Mouse (Mus musculus) limb, embryonic 12.5 days (tissue): ENCODE measurements around the gene Cbs. TPM values are rescaled to one million over a fixed set of nuclear protein-coding genes. Genes with fewer than 3 reads are reported as not detected.
A peak's percentile ranks its signal among the peaks of the same experiment; 100 is the strongest.

Experiments used
- ATAC-seq: fragments of 200-750 bp; cut with Nextera tagmentation; 2 replicates; pipeline ENCODE4 v1.8.0; 2017; ENCODE audit warnings: low read depth, moderate TSS enrichment; ENCODE audit not compliant: insufficient number of reproducible peaks, insufficient read depth, low FRiP score, low TSS enrichment
- H3K27ac ChIP-seq: fragments of 300-500 bp; sonication (generic); 2 replicates; pipeline ENCODE4 v1.5.1; 2016; ENCODE audit warnings: mild to moderate bottlenecking, moderate library complexity
- H3K27me3 ChIP-seq: fragments of 300-500 bp; sonication (generic); 2 replicates; pipeline ENCODE4 v1.6.1; 2016; ENCODE audit warnings: mild to moderate bottlenecking, moderate library complexity
- H3K36me3 ChIP-seq: fragments of 300-500 bp; sonication (generic); 2 replicates; pipeline ENCODE4 v1.6.1; 2016; ENCODE audit warnings: mild to moderate bottlenecking, moderate library complexity
- H3K4me1 ChIP-seq: fragments of 300-500 bp; sonication (generic); replicated peaks from 2 replicates; pipeline ENCODE4 v1.6.1; 2016
- H3K4me2 ChIP-seq: fragments of 300-500 bp; sonication (generic); 2 replicates; pipeline ENCODE4 v1.6.1; 2016; ENCODE audit warnings: mild to moderate bottlenecking, moderate library complexity
- H3K4me3 ChIP-seq: fragments of 300-500 bp; sonication (generic); replicated peaks from 2 replicates; pipeline ENCODE4 v1.5.1; 2016; ENCODE audit warnings: mild to moderate bottlenecking
- H3K9ac ChIP-seq: fragments of 300-500 bp; sonication (generic); replicated peaks from 2 replicates; pipeline ENCODE4 v1.6.1; 2016; ENCODE audit warnings: mild to moderate bottlenecking, moderate library complexity
- H3K9me3 ChIP-seq: fragments of 300-500 bp; sonication (generic); 2 replicates; pipeline ENCODE4 v1.6.1; 2016; ENCODE audit warnings: mild to moderate bottlenecking, moderate library complexity
- WGBS: fragments of 180-500 bp; shearing (Covaris S2); methylation state at CpG from one replicate; pipeline ENCODE4 v1.1.7; 2016; 5-methylcytosine and 5-hydroxymethylcytosine counted together
- polyA plus RNA-seq: library from polyadenylated mRNA; unstranded; fragments of >200 nt; fragmentation: Nextera tagmentation; extraction: Ambion mirVana; gene quantifications from 2 replicates; pipeline ENCODE4 v1.2.1, GENCODE M21; 2016

The Cbs gene
- 2.8 and 2.9 TPM in 2 replicates for polyA plus RNA-seq

DNA sequence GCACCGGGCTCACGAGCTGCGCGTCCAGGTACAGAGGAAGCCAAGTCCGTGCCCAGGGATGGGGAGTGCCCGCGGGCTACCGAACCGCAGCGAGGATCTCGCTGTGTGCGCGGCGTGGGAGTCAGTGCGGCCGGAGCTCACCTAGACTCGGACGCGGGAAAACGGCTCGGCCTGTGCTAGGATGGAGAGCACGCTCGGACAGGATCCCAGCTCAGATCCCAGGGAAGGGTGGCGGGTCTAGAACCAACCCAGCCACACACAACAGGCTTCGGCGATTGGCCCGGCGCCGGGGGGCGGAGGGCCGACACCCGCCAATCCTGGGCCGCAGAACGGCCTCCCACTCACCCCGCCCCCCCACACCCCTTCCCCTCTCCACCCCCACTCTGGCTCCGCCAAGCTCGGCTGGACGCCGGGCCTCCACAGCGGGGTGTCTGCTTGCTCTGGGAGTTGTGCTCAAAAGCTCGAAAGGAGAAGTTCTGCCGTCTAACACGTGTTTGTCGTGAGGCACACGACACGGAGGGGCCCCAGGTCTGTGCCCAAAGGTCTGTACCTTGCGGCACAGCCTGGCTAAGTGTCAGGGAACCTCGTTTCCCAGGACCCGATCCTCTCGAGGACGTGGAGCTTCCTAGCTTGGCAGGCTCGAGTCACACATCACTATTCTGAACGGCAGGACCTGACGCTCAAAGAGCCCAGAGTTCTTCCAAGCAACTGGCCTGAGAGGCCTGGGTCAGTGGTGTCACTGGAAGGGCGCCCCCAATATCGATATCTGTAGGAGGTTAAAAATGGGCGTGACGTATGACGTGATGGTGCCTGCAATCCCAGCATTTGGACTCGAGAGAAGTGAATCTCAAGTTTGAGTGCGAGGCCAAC lies at the start of gene Cbs:
Cbs (minus strand) TSS at position 297 of the 870 bp plus-strand sequence.
- Histone ChIP-seq H3K4me1 (peaks cover 11% of the 10 kb centered on the region; the same call in 1 of the 2 replicates), H3K27me3 (peaks cover 41% of the 10 kb centered on the region), H3K9me3 (no peaks in the 10 kb centered on the region), H3K36me3 (no peaks in the 10 kb centered on the region), H3K4me2 (peak within 1 kb of the TSS; percentile 96), H3K9ac (peak within 1 kb of the TSS; percentile 57), H3K4me3 (peak within 1 kb of the TSS; percentile 55), H3K27ac (no peak within 1 kb of the TSS)
- 2% methylated on average over 58 of the region's 61 CpGs for WGBS
- peak; percentile 91 for ATAC-seq

DNA sequence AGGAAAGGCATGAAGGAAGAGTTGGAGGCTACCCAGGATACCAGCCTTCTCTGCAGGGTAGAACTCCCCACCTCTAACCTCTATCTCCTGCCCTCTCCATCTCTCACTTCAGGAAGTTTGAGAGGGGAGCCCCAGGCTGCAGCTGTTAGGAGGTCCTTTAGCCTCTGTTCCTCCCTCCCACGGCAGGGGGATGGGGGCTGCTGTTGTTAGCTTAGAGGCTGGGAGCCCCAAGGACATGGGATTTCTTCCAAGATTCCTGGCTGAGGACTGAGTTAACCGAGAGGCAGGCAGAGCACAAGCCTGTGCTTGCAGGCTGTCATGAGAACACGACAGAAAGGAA lies 49.2 kb upstream of the Cbs start:
- Histone ChIP-seq H3K36me3 (no peaks in the 10 kb centered on the region), H3K9ac (0 out of 2 replicates have a peak overlapping the region, but pooled peaks have one; percentile 35), H3K4me1 (peaks cover 11% of the 10 kb centered on the region), H3K27me3 (peaks cover 11% of the 10 kb centered on the region; the same call in 1 of the 2 replicates), H3K27ac (peak overlapping the region; percentile 84), H3K4me2 (peak overlapping the region; percentile 13), H3K9me3 (no peaks in the 10 kb centered on the region), H3K4me3 (no peak overlapping the region)
- WGBS, result 30% methylated on average over 3 of the region's 3 CpGs
- ATAC-seq, result peak; percentile 29; the same call in 1 of the 2 replicates

DNA sequence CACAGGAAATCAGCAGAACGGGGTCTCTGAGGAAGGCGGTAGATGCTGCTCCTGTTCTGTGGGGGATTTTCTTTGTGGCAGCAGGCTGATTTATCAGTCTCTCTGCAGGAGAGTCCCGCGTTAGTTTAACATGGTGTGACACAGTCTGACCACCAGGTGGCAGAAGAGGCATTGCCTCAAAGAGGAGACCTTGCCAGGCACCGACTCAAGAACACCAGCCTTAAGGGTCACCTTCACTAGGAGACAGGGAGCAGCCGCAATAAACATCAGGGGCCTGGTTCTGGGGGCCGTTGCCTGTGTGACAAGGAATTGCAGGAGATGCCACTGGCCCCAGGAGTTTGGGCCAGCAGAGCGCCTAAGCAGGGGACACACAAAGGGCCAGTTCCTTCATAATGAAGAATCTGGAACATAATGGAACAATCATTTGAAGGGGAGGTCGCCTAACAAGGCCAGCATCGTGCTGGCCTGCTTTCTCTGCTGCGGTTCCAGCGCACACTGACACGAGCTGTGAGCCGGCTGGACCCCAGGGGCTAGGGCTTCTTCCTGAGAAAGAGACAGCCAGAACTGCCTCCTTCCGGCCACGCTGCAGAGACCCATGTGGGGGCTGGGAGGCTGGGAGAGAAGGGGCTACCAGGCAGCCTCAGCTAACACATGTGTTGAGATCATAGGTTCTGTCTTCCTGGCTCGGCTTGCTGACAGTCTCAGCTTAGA lies 48.6 kb upstream of the Cbs start:
- Histone ChIP-seq H3K4me3 (no peak overlapping the region), H3K9me3 (no peaks in the 10 kb centered on the region), H3K4me2 (peak overlapping the region; percentile 13), H3K9ac (0 out of 2 replicates have a peak overlapping the region, but pooled peaks have one; percentile 35), H3K27ac (peak overlapping the region; percentile 84), H3K27me3 (peaks cover 14% of the 10 kb centered on the region), H3K4me1 (peaks cover 11% of the 10 kb centered on the region), H3K36me3 (no peaks in the 10 kb centered on the region)
- peak; percentile 29 for ATAC-seq
- WGBS, result 13% methylated on average over 17 of the region's 17 CpGs

GRCm38 (mm10) chr17:31680450-31680849 lies 43.4 kb upstream of the Cbs start:
- no peak overlapping the region for H3K4me2 ChIP-seq
- peaks cover 20% of the 10 kb centered on the region for H3K27me3 ChIP-seq
- no peaks in the 10 kb centered on the region for H3K9me3 ChIP-seq
- no peak overlapping the region for H3K9ac ChIP-seq
- no peaks in the 10 kb centered on the region for H3K36me3 ChIP-seq
- H3K4me3 ChIP-seq, result no peak overlapping the region
- ATAC-seq, result no peak
- no peak overlapping the region for H3K27ac ChIP-seq
- 69% methylated on average over 2 of the region's 2 CpGs for whole genome bisulfite sequencing
- H3K4me1 ChIP-seq, result no peaks in the 10 kb centered on the region

DNA sequence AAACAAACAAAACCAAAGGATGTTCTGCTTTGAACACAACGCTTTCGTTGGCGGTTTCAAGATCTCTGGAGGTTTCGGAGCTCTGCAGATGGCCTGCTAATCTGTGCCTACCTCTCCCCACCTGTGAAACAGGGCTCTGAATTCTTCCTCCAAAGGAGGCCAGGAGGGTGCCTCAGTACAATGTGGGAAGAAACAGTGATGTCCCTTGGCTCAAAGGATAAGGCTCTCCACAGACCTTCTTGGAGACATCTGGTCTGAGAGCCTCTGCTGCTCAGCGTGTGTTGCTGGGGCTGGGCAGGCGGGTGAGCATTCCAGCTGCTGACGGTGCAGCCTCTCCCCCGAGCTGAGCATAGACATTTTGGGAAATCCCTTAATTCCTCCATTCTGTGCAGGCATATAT lies 40.5 kb upstream of the Cbs start, which contains the start of gene Cryaa:
Cryaa (plus strand) TSS at position 301 of the 400 bp plus-strand sequence.
- no peak for ATAC-seq
- Histone ChIP-seq H3K4me3 (no peak within 1 kb of the TSS), H3K9ac (no peak within 1 kb of the TSS), H3K27ac (no peak within 1 kb of the TSS), H3K4me2 (no peak within 1 kb of the TSS), H3K27me3 (peaks cover 10% of the 10 kb centered on the region), H3K4me1 (no peaks in the 10 kb centered on the region), H3K9me3 (no peaks in the 10 kb centered on the region), H3K36me3 (no peaks in the 10 kb centered on the region)
- 75% methylated on average over 8 of the region's 8 CpGs for WGBS

DNA sequence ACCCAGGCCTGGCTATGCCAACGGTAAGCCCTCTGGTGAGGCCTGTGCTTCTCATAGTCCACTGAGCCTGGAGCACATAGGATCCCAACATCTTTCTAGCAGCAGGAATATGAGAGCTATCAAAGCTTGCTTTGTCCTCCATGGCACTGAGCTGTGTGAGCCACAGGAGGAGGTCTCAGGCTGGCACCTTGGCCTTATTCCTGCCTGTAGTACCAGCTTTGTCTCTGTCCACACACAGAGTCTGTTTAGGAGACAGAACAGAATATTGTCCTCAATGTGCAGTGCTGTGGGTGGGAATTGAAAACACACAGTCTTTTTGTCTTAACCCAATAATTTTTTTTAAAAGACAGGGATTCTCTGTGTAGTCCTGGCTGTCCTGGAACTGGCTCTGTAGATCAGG lies 37.4 kb upstream of the Cbs start:
- WGBS, result 79% methylated on average over 1 of the region's 1 CpGs
- H3K27ac ChIP-seq, result no peak overlapping the region
- no peaks in the 10 kb centered on the region for H3K36me3 ChIP-seq
- ATAC-seq, result no peak
- H3K4me3 ChIP-seq, result no peak overlapping the region
- H3K9ac ChIP-seq, result no peak overlapping the region
- no peak overlapping the region for H3K4me2 ChIP-seq
- H3K4me1 ChIP-seq, result no peaks in the 10 kb centered on the region
- peaks cover 6% of the 10 kb centered on the region; the same call in 1 of the 2 replicates for H3K27me3 ChIP-seq
- no peaks in the 10 kb centered on the region for H3K9me3 ChIP-seq

DNA sequence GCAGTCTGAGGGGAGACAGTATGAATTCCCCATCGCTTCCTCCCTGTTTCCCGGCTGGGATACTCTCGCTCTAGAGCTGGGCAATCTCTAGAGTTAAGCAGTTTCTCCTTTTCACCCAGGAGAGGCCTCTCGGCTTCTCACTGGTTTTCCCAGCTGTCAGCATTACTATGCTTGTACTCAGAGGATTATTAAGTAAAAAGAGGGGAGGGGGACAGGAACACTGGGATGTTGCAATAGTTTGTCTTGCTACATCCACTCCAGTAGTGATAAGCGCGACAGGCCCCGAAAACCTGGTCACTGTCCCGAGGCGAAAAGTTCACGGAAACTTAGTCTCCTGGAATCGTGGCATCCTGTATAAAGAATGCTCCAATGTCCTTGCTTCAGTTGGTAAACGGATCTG lies 35.2 kb upstream of the Cbs start:
- no peak overlapping the region for H3K27ac ChIP-seq
- H3K4me3 ChIP-seq, result no peak overlapping the region
- 87% methylated on average over 12 of the region's 12 CpGs for WGBS

GRCm38 (mm10) chr17:31671698-31672097 lies 34.7 kb upstream of the Cbs start:
- Histone ChIP-seq H3K9me3 (no peaks in the 10 kb centered on the region), H3K27me3 (no peaks in the 10 kb centered on the region; the same call in 1 of the 2 replicates), H3K27ac (no peak overlapping the region), H3K4me1 (no peaks in the 10 kb centered on the region), H3K4me2 (no peak overlapping the region), H3K4me3 (no peak overlapping the region), H3K36me3 (no peaks in the 10 kb centered on the region), H3K9ac (no peak overlapping the region)
- no peak for ATAC-seq
- 85% methylated on average over 8 of the region's 8 CpGs for WGBS

More for the DNA sequence above, 35.2 kb upstream of the Cbs start:
- Histone ChIP-seq H3K27me3 (no peaks in the 10 kb centered on the region; the same call in 1 of the 2 replicates), H3K4me2 (no peak overlapping the region), H3K9ac (no peak overlapping the region), H3K4me1 (no peaks in the 10 kb centered on the region), H3K36me3 (no peaks in the 10 kb centered on the region), H3K9me3 (no peaks in the 10 kb centered on the region)
- ATAC-seq, result no peak

- Histone ChIP-seq H3K9ac (0 out of 2 replicates have a peak overlapping the region, but pooled peaks have one; percentile 2), H3K9me3 (no peaks in the 10 kb centered on the region), H3K4me2 (no peak overlapping the region), H3K27me3 (no peaks in the 10 kb centered on the region), H3K27ac (no peak overlapping the region), H3K4me1 (no peaks in the 10 kb centered on the region), H3K4me3 (no peak overlapping the region), H3K36me3 (no peaks in the 10 kb centered on the region)
- 56% methylated on average over 11 of the region's 11 CpGs for WGBS
- no peak for ATAC-seq
Measured at GRCm38 (mm10) chr17:31670163-31670562, 33.1 kb upstream of the Cbs start.

DNA sequence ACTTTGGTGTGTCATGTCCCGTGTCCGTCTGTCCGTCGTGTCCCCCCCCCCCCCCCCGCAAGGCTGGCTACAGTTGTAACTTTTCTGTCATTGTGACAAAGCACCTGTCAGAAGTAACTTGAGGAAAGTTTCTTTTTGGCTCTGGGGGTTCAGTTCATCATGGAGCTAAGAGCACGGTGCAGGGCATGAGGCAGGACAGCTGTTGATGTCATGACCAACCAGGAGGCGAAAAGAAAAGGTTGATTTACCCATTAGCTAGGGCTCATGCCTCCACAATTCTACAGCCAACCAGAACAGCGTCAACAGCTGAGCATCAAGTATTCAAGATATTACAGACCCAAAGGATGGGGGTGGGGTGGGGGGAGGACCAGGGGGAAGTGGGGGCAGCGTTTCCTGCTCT lies 31.3 kb upstream of the Cbs start:
- Histone ChIP-seq H3K36me3 (no peaks in the 10 kb centered on the region), H3K27me3 (no peaks in the 10 kb centered on the region), H3K9ac (no peak overlapping the region), H3K9me3 (no peaks in the 10 kb centered on the region), H3K4me1 (no peaks in the 10 kb centered on the region), H3K4me3 (no peak overlapping the region), H3K4me2 (no peak overlapping the region), H3K27ac (no peak overlapping the region)
- no peak for ATAC-seq
- WGBS, result 64% methylated on average over 9 of the region's 9 CpGs

- WGBS, result 12% methylated on average over 4 of the region's 4 CpGs
- no peak overlapping the region for H3K4me3 ChIP-seq
- no peaks in the 10 kb centered on the region for H3K27me3 ChIP-seq
- no peaks in the 10 kb centered on the region for H3K4me1 ChIP-seq
- H3K4me2 ChIP-seq, result no peak overlapping the region
- ATAC-seq, result no peak
- H3K9ac ChIP-seq, result no peak overlapping the region
- H3K27ac ChIP-seq, result no peak overlapping the region
- H3K36me3 ChIP-seq, result no peaks in the 10 kb centered on the region
- H3K9me3 ChIP-seq, result no peaks in the 10 kb centered on the region
Measured at GRCm38 (mm10) chr17:31664760-31665159, 27.7 kb upstream of the Cbs start.
